Mouse (Mus musculus): ENCODE measurements around the gene Ripk1. TPM values are rescaled to one million over a fixed set of nuclear protein-coding genes. Genes with fewer than 3 reads are reported as not detected.

Gene Ripk1
- polyA plus RNA-seq (2016; fragmentation: Nextera tagmentation; extraction: Ambion mirVana): 7.3 and 10.0 TPM in 2 replicates

- H3K36me3 ChIP-seq: peaks cover 3% of the 10 kb centered on the region; the same call in 1 of the 2 replicates
- no peaks in the 10 kb centered on the region for H3K9me3 ChIP-seq
- under 1% methylated on average over 92 of the region's 92 CpGs for WGBS
- peak; percentile 89 for DNase-seq (ENCODE audit: low spot score)
- no peaks in the 10 kb centered on the region for H3K27me3 ChIP-seq (ENCODE audit: insufficient read depth, poor library complexity, severe bottlenecking)
- H3K4me3 ChIP-seq: peak within 1 kb of the TSS; percentile 95
- peaks cover 12% of the 10 kb centered on the region for H3K4me1 ChIP-seq (replicated peaks)
- peak within 1 kb of the TSS; percentile 95 for H3K27ac ChIP-seq
Measured at GRCm38 (mm10) chr13:34002058-34003006, at the start of gene Ripk1, which contains the start of gene Serpinb6a. Gene Ripk1, plus strand, starts transcription at chr13:34002363. Gene Serpinb6a, minus strand, starts transcription at chr13:34002794.

GRCm38 (mm10) chr13:33952947-33953346 lies 49.2 kb upstream of the Ripk1 start:
- DNase-seq (ENCODE audit: low spot score): no peak
- WGBS: 94% methylated on average over 2 of the region's 2 CpGs
- Histone ChIP-seq H3K27me3 (ENCODE audit: insufficient read depth, poor library complexity, severe bottlenecking) (no peaks in the 10 kb centered on the region), H3K4me1 (replicated peaks) (no peaks in the 10 kb centered on the region), H3K36me3 (no peaks in the 10 kb centered on the region), H3K27ac (no peak overlapping the region), H3K9me3 (no peaks in the 10 kb centered on the region), H3K4me3 (no peak overlapping the region)

GRCm38 (mm10) chr13:33956571-33957421 lies 45.4 kb upstream of the Ripk1 start:
- Histone ChIP-seq H3K9me3 (no peaks in the 10 kb centered on the region), H3K4me3 (no peak overlapping the region), H3K27me3 (ENCODE audit: insufficient read depth, poor library complexity, severe bottlenecking) (no peaks in the 10 kb centered on the region), H3K36me3 (no peaks in the 10 kb centered on the region), H3K27ac (no peak overlapping the region), H3K4me1 (replicated peaks) (no peaks in the 10 kb centered on the region)
- WGBS: 40% methylated on average over 6 of the region's 6 CpGs
- no peak for DNase-seq (ENCODE audit: low spot score)

- 89% methylated on average over 2 of the region's 2 CpGs for WGBS
Measured at GRCm38 (mm10) chr13:33959771-33960170, 42.4 kb upstream of the Ripk1 start.

GRCm38 (mm10) chr13:33964206-33965046 lies 37.7 kb upstream of the Ripk1 start, which contains the start of gene Nqo2:
Gene Nqo2, plus strand, starts transcription at chr13:33964687.
- peak; percentile 85 for DNase-seq (ENCODE audit: low spot score)
- Histone ChIP-seq H3K4me1 (replicated peaks) (peaks cover 10% of the 10 kb centered on the region), H3K27ac (peak within 1 kb of the TSS; percentile 92), H3K4me3 (peak within 1 kb of the TSS; percentile 67), H3K27me3 (ENCODE audit: insufficient read depth, poor library complexity, severe bottlenecking) (no peaks in the 10 kb centered on the region), H3K36me3 (no peaks in the 10 kb centered on the region), H3K9me3 (no peaks in the 10 kb centered on the region)
- 3% methylated on average over 22 of the region's 22 CpGs for WGBS

More at GRCm38 (mm10) chr13:33959771-33960170, 42.4 kb upstream of the Ripk1 start:
- no peak for DNase-seq (ENCODE audit: low spot score)
- H3K4me3 ChIP-seq: no peak overlapping the region
- no peaks in the 10 kb centered on the region for H3K9me3 ChIP-seq
- no peaks in the 10 kb centered on the region for H3K27me3 ChIP-seq (ENCODE audit: insufficient read depth, poor library complexity, severe bottlenecking)
- H3K4me1 ChIP-seq (replicated peaks): no peaks in the 10 kb centered on the region
- no peaks in the 10 kb centered on the region for H3K36me3 ChIP-seq
- no peak overlapping the region for H3K27ac ChIP-seq

- Histone ChIP-seq H3K4me3 (peak overlapping the region; percentile 67), H3K27ac (peak overlapping the region; percentile 92), H3K9me3 (no peaks in the 10 kb centered on the region), H3K27me3 (ENCODE audit: insufficient read depth, poor library complexity, severe bottlenecking) (no peaks in the 10 kb centered on the region), H3K4me1 (replicated peaks) (peaks cover 10% of the 10 kb centered on the region), H3K36me3 (no peaks in the 10 kb centered on the region)
- no peak for DNase-seq (ENCODE audit: low spot score)
- WGBS: 28% methylated on average over 14 of the region's 14 CpGs
Measured at GRCm38 (mm10) chr13:33965056-33966024, 36.8 kb upstream of the Ripk1 start.

GRCm38 (mm10) chr13:33966025-33966412 lies 36.1 kb upstream of the Ripk1 start:
- Histone ChIP-seq H3K36me3 (no peaks in the 10 kb centered on the region), H3K9me3 (no peaks in the 10 kb centered on the region), H3K4me1 (replicated peaks) (peaks cover 10% of the 10 kb centered on the region), H3K27ac (no peak overlapping the region), H3K27me3 (ENCODE audit: insufficient read depth, poor library complexity, severe bottlenecking) (no peaks in the 10 kb centered on the region), H3K4me3 (no peak overlapping the region)
- 66% methylated on average over 4 of the region's 4 CpGs for WGBS
- no peak for DNase-seq (ENCODE audit: low spot score)

- no peaks in the 10 kb centered on the region for H3K9me3 ChIP-seq
- DNase-seq (ENCODE audit: low spot score): no peak
- no peak overlapping the region for H3K27ac ChIP-seq
- H3K36me3 ChIP-seq: no peaks in the 10 kb centered on the region
- H3K4me1 ChIP-seq (replicated peaks): peaks cover 10% of the 10 kb centered on the region
- H3K4me3 ChIP-seq: no peak overlapping the region
- H3K27me3 ChIP-seq (ENCODE audit: insufficient read depth, poor library complexity, severe bottlenecking): no peaks in the 10 kb centered on the region
Measured at GRCm38 (mm10) chr13:33966574-33966973, 35.6 kb upstream of the Ripk1 start.

- Histone ChIP-seq H3K4me1 (replicated peaks) (no peaks in the 10 kb centered on the region), H3K4me3 (no peak overlapping the region), H3K27me3 (ENCODE audit: insufficient read depth, poor library complexity, severe bottlenecking) (no peaks in the 10 kb centered on the region), H3K9me3 (no peaks in the 10 kb centered on the region), H3K36me3 (peaks cover 24% of the 10 kb centered on the region), H3K27ac (no peak overlapping the region)
- 88% methylated on average over 5 of the region's 5 CpGs for WGBS
- DNase-seq (ENCODE audit: low spot score): no peak
Measured at GRCm38 (mm10) chr13:33989625-33990024, 12.5 kb upstream of the Ripk1 start.

GRCm38 (mm10) chr13:33995197-33995596 lies 7.0 kb upstream of the Ripk1 start:
- H3K36me3 ChIP-seq: peaks cover 7% of the 10 kb centered on the region; the same call in 1 of the 2 replicates
- no peak overlapping the region for H3K4me3 ChIP-seq
- no peaks in the 10 kb centered on the region for H3K27me3 ChIP-seq (ENCODE audit: insufficient read depth, poor library complexity, severe bottlenecking)
- no peaks in the 10 kb centered on the region for H3K9me3 ChIP-seq
- H3K27ac ChIP-seq: no peak overlapping the region
- H3K4me1 ChIP-seq (replicated peaks): no peaks in the 10 kb centered on the region
- peak; percentile 64 for DNase-seq (ENCODE audit: low spot score)
- WGBS: 25% methylated on average over 1 of the region's 1 CpGs

- DNase-seq (ENCODE audit: low spot score): no peak
- Histone ChIP-seq H3K27me3 (ENCODE audit: insufficient read depth, poor library complexity, severe bottlenecking) (no peaks in the 10 kb centered on the region), H3K9me3 (no peaks in the 10 kb centered on the region), H3K4me1 (replicated peaks) (peaks cover 12% of the 10 kb centered on the region), H3K4me3 (peak overlapping the region; percentile 95), H3K36me3 (no peaks in the 10 kb centered on the region), H3K27ac (peak overlapping the region; percentile 95; the same call in 1 of the 2 replicates)
- 15% methylated on average over 5 of the region's 5 CpGs for WGBS
Measured at GRCm38 (mm10) chr13:34003058-34003457, 895 bp downstream of the Ripk1 start.
